Mouse (Mus musculus) stomach, postnatal 0 days (tissue): ENCODE measurements around the gene Rarres1.

Source experiments
- CTCF ChIP-seq: IDR thresholded peaks from 2 replicates; pipeline ENCODE4 v1.5.1; 2016; ENCODE audit warnings: antibody characterized with exemption, low read depth, mild to moderate bottlenecking, moderate library complexity
- EP300 ChIP-seq: optimal IDR thresholded peaks from 2 replicates; pipeline ENCODE3; 2016; ENCODE audit warnings: antibody characterized with exemption

DNA sequence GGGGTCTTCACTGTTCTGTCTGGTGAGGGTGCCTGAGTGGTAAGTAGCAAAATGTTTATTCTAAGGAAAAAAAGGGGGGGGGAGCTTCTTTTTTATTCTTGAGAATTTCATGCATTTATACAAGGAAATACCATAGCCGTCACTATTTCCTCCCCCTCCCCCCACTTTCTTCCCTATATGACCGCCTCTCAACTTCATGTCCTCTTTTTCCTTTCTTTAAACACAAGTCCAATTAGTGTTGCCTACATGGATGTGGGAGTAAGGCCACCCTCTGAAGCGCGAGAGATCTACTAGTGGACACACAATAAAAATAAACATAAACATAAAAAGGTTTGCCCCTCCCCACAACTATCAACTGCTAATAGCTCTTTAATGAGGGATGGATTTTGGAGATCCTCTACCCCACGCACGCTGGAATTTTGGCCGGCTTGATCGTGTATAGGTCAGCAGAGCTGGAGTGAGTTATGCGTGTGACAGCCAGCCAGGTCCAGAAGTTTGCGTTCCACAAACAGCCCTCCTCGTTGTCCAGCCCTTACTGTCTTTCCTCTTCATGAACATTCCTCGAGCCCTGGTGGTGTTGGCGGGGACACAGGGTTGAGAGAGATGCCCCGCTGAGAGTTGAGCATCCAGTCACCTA, 42.5 kb upstream of the Rarres1 start:
- TF ChIP-seq CTCF (no peak), EP300 (no peak)
